Mouse (Mus musculus) splenic B cell, adult 2 months (primary cell): Measurements from ENCODE around the gene Psmd2.

ENCODE experiments used
- DNase-seq: peaks from one replicate; pipeline ENCODE4 v3.0.0-alpha.2; 2011; ENCODE audit warnings: low read depth, low spot score
- H3K27me3 ChIP-seq: 2 replicates; pipeline ENCODE4 v1.6.1; 2012; ENCODE audit warnings: mild to moderate bottlenecking, low read length, moderate library complexity, mixed read lengths; ENCODE audit not compliant: control insufficient read depth, poor library complexity, insufficient read depth, severe bottlenecking
- H3K36me3 ChIP-seq: 2 replicates; pipeline ENCODE4 v1.6.1; 2012; ENCODE audit warnings: mild to moderate bottlenecking, low read length, moderate library complexity, mixed read lengths; ENCODE audit not compliant: control insufficient read depth, poor library complexity, insufficient read depth, severe bottlenecking

The Psmd2 gene

GRCm38 (mm10) chr16:20703071-20703470, 51.6 kb downstream of the Psmd2 start:
- DNase-seq, result no peak
- H3K36me3 ChIP-seq, result no peaks in the 10 kb centered on the region
- no peaks in the 10 kb centered on the region for H3K27me3 ChIP-seq

GRCm38 (mm10) chr16:20703699-20704400, 52.4 kb downstream of the Psmd2 start:
- Histone ChIP-seq H3K36me3 (no peaks in the 10 kb centered on the region), H3K27me3 (no peaks in the 10 kb centered on the region)
- DNase-seq, result no peak

GRCm38 (mm10) chr16:20705786-20706185, 54.3 kb downstream of the Psmd2 start:
- no peak for DNase-seq
- H3K27me3 ChIP-seq, result no peaks in the 10 kb centered on the region
- H3K36me3 ChIP-seq, result no peaks in the 10 kb centered on the region

GRCm38 (mm10) chr16:20706407-20707055, 55.1 kb downstream of the Psmd2 start:
- Histone ChIP-seq H3K27me3 (no peaks in the 10 kb centered on the region), H3K36me3 (no peaks in the 10 kb centered on the region)
- DNase-seq, result no peak

- H3K36me3 ChIP-seq, result no peaks in the 10 kb centered on the region
- no peaks in the 10 kb centered on the region for H3K27me3 ChIP-seq
- no peak for DNase-seq
These were observed 56.9 kb downstream of the Psmd2 start for GRCm38 (mm10) chr16:20708220-20708938.

GRCm38 (mm10) chr16:20708939-20709734, 57.7 kb downstream of the Psmd2 start:
- Histone ChIP-seq H3K27me3 (no peaks in the 10 kb centered on the region), H3K36me3 (no peaks in the 10 kb centered on the region)
- peak; percentile 44 for DNase-seq

- no peak for DNase-seq
- Histone ChIP-seq H3K27me3 (no peaks in the 10 kb centered on the region), H3K36me3 (no peaks in the 10 kb centered on the region)
These were observed 58.9 kb downstream of the Psmd2 start for GRCm38 (mm10) chr16:20710370-20710769.

GRCm38 (mm10) chr16:20710810-20711209, 59.4 kb downstream of the Psmd2 start:
- DNase-seq, result peak; percentile 32
- Histone ChIP-seq H3K27me3 (no peaks in the 10 kb centered on the region), H3K36me3 (no peaks in the 10 kb centered on the region)

- Histone ChIP-seq H3K27me3 (no peaks in the 10 kb centered on the region), H3K36me3 (no peaks in the 10 kb centered on the region)
- no peak for DNase-seq
These were observed 60.7 kb downstream of the Psmd2 start for GRCm38 (mm10) chr16:20712190-20712589.

- Histone ChIP-seq H3K36me3 (no peaks in the 10 kb centered on the region), H3K27me3 (no peaks in the 10 kb centered on the region)
- no peak for DNase-seq
These were observed 61.4 kb downstream of the Psmd2 start for GRCm38 (mm10) chr16:20712889-20713288.
